Mouse (Mus musculus) myocyte (in vitro differentiated cells): ENCODE measurements around the gene Ccser1. TPM values are rescaled to one million over a fixed set of nuclear protein-coding genes. Genes with fewer than 3 reads are reported as not detected.
A peak's percentile ranks its signal among the peaks of the same experiment; 100 is the strongest.

Experiments
- H3K27me3 ChIP-seq: one replicate; pipeline ENCODE4 v1.6.1; 2011; ENCODE audit not compliant: control insufficient read depth, insufficient read depth, insufficient read length
- H3K36me3 ChIP-seq: one replicate; pipeline ENCODE4 v1.6.1; 2011; ENCODE audit not compliant: control insufficient read depth, insufficient read depth
- H3K4me2 ChIP-seq: one replicate; pipeline ENCODE4 v1.6.1; 2011; ENCODE audit warnings: low read depth, control low read depth
- H3K4me3 ChIP-seq: one replicate; pipeline ENCODE4 v1.5.1; 2011; ENCODE audit warnings: mild to moderate bottlenecking, control low read depth, moderate library complexity
- H3K79me2 ChIP-seq: one replicate; pipeline ENCODE4 v1.6.1; 2011; ENCODE audit not compliant: control insufficient read depth, insufficient read depth
- H3ac ChIP-seq: one replicate; pipeline ENCODE4 v1.6.1; 2011; ENCODE audit not compliant: control insufficient read depth, insufficient read length
- CEBPB ChIP-seq: IDR thresholded peaks from 2 replicates; pipeline ENCODE4 v1.6.1; 2011; ENCODE audit warnings: mild to moderate bottlenecking, moderate library complexity; ENCODE audit not compliant: poor library complexity, insufficient read depth, severe bottlenecking
- E2F4 ChIP-seq: IDR thresholded peaks from one replicate; pipeline ENCODE4 v1.6.1; 2011; ENCODE audit warnings: mild to moderate bottlenecking, control low read depth, moderate library complexity; ENCODE audit not compliant: insufficient read depth
- MAX ChIP-seq: IDR thresholded peaks from one replicate; pipeline ENCODE4 v1.6.1; 2011; ENCODE audit warnings: low read depth, mild to moderate bottlenecking, control low read depth
- MYOD1 ChIP-seq, 3 experiments: IDR thresholded peaks; one replicate each; pipeline ENCODE4 v1.6.1; 2011; ENCODE audit warnings: control low read depth in 2 of 3, low read depth in 2 of 3, mild to moderate bottlenecking in 2 of 3, moderate library complexity in 1 of 3; ENCODE audit not compliant: insufficient read length in 2 of 3, control insufficient read depth in 1 of 3
- MYOG ChIP-seq, 3 experiments: IDR thresholded peaks; one replicate each; pipeline ENCODE4 v1.6.1; 2011; ENCODE audit warnings: control low read depth in 2 of 3, low read depth in 2 of 3, mild to moderate bottlenecking in 2 of 3; ENCODE audit not compliant: insufficient read length in 2 of 3, control insufficient read depth in 1 of 3, insufficient read depth in 1 of 3
- POLR2A ChIP-seq: IDR thresholded peaks from one replicate; pipeline ENCODE4 v1.6.1; 2011; ENCODE audit warnings: low read depth, mild to moderate bottlenecking, control low read depth, moderate library complexity; ENCODE audit not compliant: insufficient read length
- POLR2AphosphoS2 ChIP-seq: IDR thresholded peaks from one replicate; pipeline ENCODE4 v1.6.1; 2011; ENCODE audit warnings: low read depth, control low read depth; ENCODE audit not compliant: insufficient read length
- REST ChIP-seq: IDR thresholded peaks from one replicate; pipeline ENCODE4 v1.6.1; 2011; ENCODE audit warnings: mild to moderate bottlenecking, control low read depth, moderate library complexity; ENCODE audit not compliant: insufficient read depth, insufficient read length
- SRF ChIP-seq: IDR thresholded peaks from one replicate; pipeline ENCODE4 v1.6.1; 2011; ENCODE audit warnings: low read depth; ENCODE audit not compliant: control insufficient read depth, insufficient read length
- TCF12 ChIP-seq: IDR thresholded peaks from one replicate; pipeline ENCODE4 v1.6.1; 2011; ENCODE audit warnings: mild to moderate bottlenecking, control low read depth; ENCODE audit not compliant: poor library complexity, insufficient read depth, severe bottlenecking
- TCF3 ChIP-seq: IDR thresholded peaks from one replicate; pipeline ENCODE4 v1.6.1; 2011; ENCODE audit warnings: low read depth, control low read depth; ENCODE audit not compliant: insufficient read length
- USF1 ChIP-seq: IDR thresholded peaks from one replicate; pipeline ENCODE4 v1.6.1; 2011; ENCODE audit warnings: low read depth, mild to moderate bottlenecking, control low read depth, moderate library complexity
- polyA plus RNA-seq: library from polyadenylated mRNA; unstranded; fragments of >200 nt; fragmentation: generic; extraction: Trizol; gene quantifications from one replicate; pipeline ENCODE4 v1.2.1, GENCODE M21; 2012; ENCODE audit warnings: missing spikeins

Gene Ccser1
- polyA plus RNA-seq, 1 experiment = 0.52 TPM

GRCm38 (mm10) chr6:61216514-61216913 lies 36.4 kb downstream of the Ccser1 start:
- no peak overlapping the region for H3K4me3 ChIP-seq
- no peak for TF ChIP-seq USF1
- TF ChIP-seq REST = no peak
- no peak for TF ChIP-seq SRF
- TF ChIP-seq TCF12 = no peak
- no peak for TF ChIP-seq CEBPB
- TF ChIP-seq E2F4 = no peak
- no peak for TF ChIP-seq MAX
- no peak for TF ChIP-seq TCF3
- no peak for TF ChIP-seq POLR2A
- TF ChIP-seq MYOG (IDR thresholded peaks at IDR 0.05; ENCODE audit: control insufficient read depth in 1 of 3, insufficient read depth in 1 of 3, insufficient read length in 2 of 3, low read depth in 2 of 3) = no peak
- TF ChIP-seq POLR2AphosphoS2 = no peak
- no peak for TF ChIP-seq MYOD1 (IDR thresholded peaks at IDR 0.05; ENCODE audit: control insufficient read depth in 1 of 3, insufficient read length in 2 of 3, low read depth in 2 of 3)
- H3ac ChIP-seq = no peak overlapping the region
- no peaks in the 10 kb centered on the region for H3K36me3 ChIP-seq
- H3K27me3 ChIP-seq = no peaks in the 10 kb centered on the region
- no peaks in the 10 kb centered on the region for H3K79me2 ChIP-seq
- H3K4me2 ChIP-seq = no peak overlapping the region

GRCm38 (mm10) chr6:61217717-61218116 lies 37.6 kb downstream of the Ccser1 start:
- TF ChIP-seq USF1 (no peak), POLR2A (no peak), MYOD1 (IDR thresholded peaks at IDR 0.05; ENCODE audit: control insufficient read depth in 1 of 3, insufficient read length in 2 of 3, low read depth in 2 of 3) (no peak), SRF (no peak), MAX (no peak), E2F4 (no peak), TCF3 (no peak), TCF12 (no peak), MYOG (IDR thresholded peaks at IDR 0.05; ENCODE audit: control insufficient read depth in 1 of 3, insufficient read depth in 1 of 3, insufficient read length in 2 of 3, low read depth in 2 of 3) (no peak), CEBPB (no peak), REST (no peak), POLR2AphosphoS2 (no peak)
- no peaks in the 10 kb centered on the region for H3K36me3 ChIP-seq
- peak overlapping the region; percentile 22 for H3K4me2 ChIP-seq
- no peak overlapping the region for H3K4me3 ChIP-seq
- H3K79me2 ChIP-seq = no peaks in the 10 kb centered on the region
- no peaks in the 10 kb centered on the region for H3K27me3 ChIP-seq
- H3ac ChIP-seq = no peak overlapping the region

- Histone ChIP-seq H3ac (no peak overlapping the region), H3K36me3 (no peaks in the 10 kb centered on the region), H3K4me2 (no peak overlapping the region), H3K4me3 (no peak overlapping the region), H3K27me3 (no peaks in the 10 kb centered on the region), H3K79me2 (no peaks in the 10 kb centered on the region)
- TF ChIP-seq POLR2A (no peak), REST (no peak), TCF12 (no peak)
Measured at GRCm38 (mm10) chr6:61223563-61223962, 43.4 kb downstream of the Ccser1 start.

GRCm38 (mm10) chr6:61225302-61225701 lies 45.2 kb downstream of the Ccser1 start:
- Histone ChIP-seq H3K4me3 (no peak overlapping the region), H3K79me2 (no peaks in the 10 kb centered on the region), H3ac (no peak overlapping the region), H3K4me2 (no peak overlapping the region), H3K36me3 (no peaks in the 10 kb centered on the region), H3K27me3 (no peaks in the 10 kb centered on the region)
- TF ChIP-seq POLR2A (no peak), CEBPB (no peak), MAX (no peak), SRF (no peak), E2F4 (no peak), MYOG (IDR thresholded peaks at IDR 0.05; ENCODE audit: control insufficient read depth in 1 of 3, insufficient read depth in 1 of 3, insufficient read length in 2 of 3, low read depth in 2 of 3) (no peak), TCF12 (no peak), TCF3 (no peak), REST (no peak), MYOD1 (IDR thresholded peaks at IDR 0.05; ENCODE audit: control insufficient read depth in 1 of 3, insufficient read length in 2 of 3, low read depth in 2 of 3) (no peak), POLR2AphosphoS2 (no peak), USF1 (no peak)

- H3K27me3 ChIP-seq = no peaks in the 10 kb centered on the region
- no peak overlapping the region for H3ac ChIP-seq
- no peaks in the 10 kb centered on the region for H3K36me3 ChIP-seq
- H3K4me2 ChIP-seq = no peak overlapping the region
- no peak for TF ChIP-seq POLR2A
- TF ChIP-seq CEBPB = no peak
- no peak for TF ChIP-seq REST
- no peak for TF ChIP-seq MYOG (IDR thresholded peaks at IDR 0.05; ENCODE audit: control insufficient read depth in 1 of 3, insufficient read depth in 1 of 3, insufficient read length in 2 of 3, low read depth in 2 of 3)
- TF ChIP-seq POLR2AphosphoS2 = no peak
- TF ChIP-seq USF1 = no peak
- no peak for TF ChIP-seq TCF3
- no peak for TF ChIP-seq E2F4
- TF ChIP-seq TCF12 = no peak
- no peak for TF ChIP-seq MYOD1 (IDR thresholded peaks at IDR 0.05; ENCODE audit: control insufficient read depth in 1 of 3, insufficient read length in 2 of 3, low read depth in 2 of 3)
- TF ChIP-seq MAX = no peak
- no peak for TF ChIP-seq SRF
- H3K4me3 ChIP-seq = no peak overlapping the region
- no peaks in the 10 kb centered on the region for H3K79me2 ChIP-seq
Measured at GRCm38 (mm10) chr6:61230058-61230718, 50.1 kb downstream of the Ccser1 start.
